Mouse (Mus musculus): ENCODE results near the gene Hrk.

Gene Hrk

DNA sequence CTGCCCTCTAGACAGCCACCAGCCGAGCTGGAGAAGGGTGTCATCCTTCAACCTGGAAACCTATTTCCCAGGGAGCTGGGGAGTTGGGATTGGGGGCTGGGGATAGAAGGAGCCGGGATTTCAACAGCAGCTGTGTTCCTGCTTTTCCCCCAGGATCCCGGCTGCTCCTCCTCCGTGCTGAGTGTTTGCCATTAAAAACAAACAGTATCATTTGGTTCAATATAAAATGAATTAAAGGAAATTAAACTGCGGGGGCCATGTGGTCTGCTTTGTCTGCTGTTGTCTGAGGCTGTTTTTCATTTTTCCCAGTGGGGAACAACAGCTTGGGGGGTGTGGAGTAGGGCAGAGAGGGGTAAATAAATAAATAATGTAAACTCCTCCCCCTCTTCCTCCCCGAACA lies 53.0 kb downstream of the Hrk start:
- in situ Hi-C loops (cut with MseI, MboI), result no loop called here

DNA sequence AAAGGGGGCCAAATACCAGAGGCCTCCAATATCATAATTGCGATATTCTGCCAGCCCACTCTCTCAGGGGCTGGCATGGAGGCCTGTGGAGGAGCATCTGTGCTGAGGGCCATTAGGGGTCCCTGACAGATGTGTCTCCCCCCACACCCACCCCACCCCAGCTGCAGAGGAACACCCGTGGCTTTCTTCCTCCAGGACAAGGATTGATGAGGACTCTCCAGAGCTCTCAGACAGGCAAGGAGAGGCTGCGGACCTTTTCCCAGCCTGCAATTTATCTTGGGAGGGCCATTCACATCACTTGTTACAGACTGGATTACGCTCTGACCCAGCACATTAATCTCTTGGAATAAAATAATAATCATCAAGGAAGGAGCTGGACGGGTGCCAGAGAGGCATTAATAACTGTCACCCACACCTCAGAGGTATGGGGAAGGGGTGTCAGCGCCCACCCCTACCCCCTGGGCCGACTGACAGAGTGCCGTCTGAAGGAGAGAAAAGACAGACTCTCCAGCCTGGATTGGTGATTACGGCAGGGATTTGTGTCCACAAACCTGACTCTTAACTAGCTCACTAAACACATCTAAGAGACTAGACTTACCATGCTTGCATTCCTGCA lies 58.8 kb downstream of the Hrk start:
- in situ Hi-C loops (cut with MseI, MboI), result no loop called here

DNA sequence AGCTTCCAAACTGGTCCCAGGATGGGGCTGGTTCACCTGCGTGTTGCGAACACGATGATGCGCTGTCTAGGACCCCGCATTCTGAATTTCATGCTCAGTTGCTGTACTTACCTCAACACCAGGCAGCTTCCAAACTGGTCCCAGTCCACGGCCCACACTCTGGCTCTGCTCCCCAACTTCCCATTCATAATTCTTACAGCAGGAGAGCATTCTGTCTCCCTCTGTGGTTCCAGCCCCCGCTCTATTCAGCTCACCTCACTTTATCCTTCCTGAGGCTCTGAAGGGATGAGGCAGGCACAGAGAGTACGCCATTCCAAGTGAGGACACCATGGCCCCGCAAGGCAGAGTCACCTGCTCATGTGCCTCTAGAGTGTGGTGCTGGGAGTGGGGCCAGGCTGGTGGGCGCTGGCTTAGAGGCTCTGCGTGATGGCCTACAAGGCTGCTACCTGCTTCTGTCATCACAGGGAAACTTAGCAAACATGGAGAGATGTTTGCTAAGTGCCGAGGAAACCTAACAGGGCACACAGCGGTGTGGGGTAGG lies 65.7 kb downstream of the Hrk start:
- in situ Hi-C loops (cut with MseI, MboI), result no loop called here

DNA sequence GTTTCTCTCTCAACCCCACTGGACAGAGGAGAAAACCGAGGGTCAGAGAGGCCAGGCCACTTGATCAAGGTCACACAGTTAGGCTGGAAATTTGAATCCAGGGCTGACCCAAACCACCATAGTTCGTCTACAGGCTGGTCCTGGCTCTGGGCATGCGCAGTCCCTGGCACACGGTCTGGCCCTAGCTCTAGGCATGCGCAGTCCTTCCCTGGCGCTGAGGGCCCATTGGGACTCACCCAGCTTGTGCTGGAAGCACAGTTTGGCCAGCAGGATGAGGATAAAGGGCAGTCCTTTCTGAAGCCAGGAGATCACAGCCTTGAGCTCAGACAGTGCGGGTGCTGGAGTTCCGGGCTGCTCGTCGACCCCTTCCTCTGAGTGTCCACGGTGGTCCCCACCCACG lies 72.4 kb downstream of the Hrk start:
- in situ Hi-C loops (cut with MseI, MboI), result no loop called here
